Mouse (Mus musculus): ENCODE measurements at regions not wholly inside any gene's neighbourhood (a gene's known extent, or its start where the extent isn't known, plus 50 kb on each side); places are given as distances from the start of the nearest gene placed in this dataset.

GRCm38 (mm10) chr6:89035836-89036156, 133.7 kb downstream of the Tpra1 start:
- TF ChIP-seq CTCF (IDR thresholded peaks at IDR 0.05; ENCODE audit: borderline replicate concordance, insufficient read depth, low read depth, low read length): no peak
- no peak for TF ChIP-seq POLR2A (IDR thresholded peaks at IDR 0.05; ENCODE audit: borderline replicate concordance, insufficient read depth, low read length)

Measured in cerebellum, adult 2 months (tissue).